Mouse (Mus musculus) liver, adult 2 months (tissue): ENCODE measurements at regions not wholly inside any gene's neighbourhood (a gene's known extent, or its start where the extent isn't known, plus 50 kb on each side); places are given as distances from the start of the nearest gene placed in this dataset.

Source experiments
- DNase-seq: peaks from one replicate; pipeline ENCODE4 v3.0.0-alpha.2; 2011; ENCODE audit warnings: low read depth, low spot score; ENCODE audit errors: extremely low read depth
- H3K27ac ChIP-seq: fragments of 200-500 bp; replicated peaks from 2 replicates; pipeline ENCODE4 v1.5.1; 2012; ENCODE audit warnings: low read depth, mild to moderate bottlenecking, control low read depth, inconsistent platforms, low read length; ENCODE audit not compliant: insufficient read depth
- H3K27me3 ChIP-seq: fragments of 200-500 bp; 2 replicates; pipeline ENCODE4 v1.6.1; 2012; ENCODE audit warnings: mild to moderate bottlenecking, moderate library complexity, low read length, inconsistent platforms; ENCODE audit not compliant: control insufficient read depth, insufficient read depth
- H3K36me3 ChIP-seq: fragments of 200-500 bp; 2 replicates; pipeline ENCODE4 v1.6.1; 2012; ENCODE audit warnings: low read length, inconsistent platforms; ENCODE audit not compliant: control insufficient read depth, insufficient read depth
- H3K4me1 ChIP-seq: fragments of 200-500 bp; 2 replicates; pipeline ENCODE4 v1.6.1; 2011; ENCODE audit warnings: low read length; ENCODE audit not compliant: control insufficient read depth, insufficient read depth
- H3K4me3 ChIP-seq: fragments of 200-500 bp; 2 replicates; pipeline ENCODE4 v1.5.1; 2011; ENCODE audit warnings: low read depth, mild to moderate bottlenecking, control low read depth, low read length, moderate library complexity; ENCODE audit not compliant: insufficient read depth
- H3K79me2 ChIP-seq: fragments of 200-500 bp; 2 replicates; pipeline ENCODE4 v1.6.1; 2012; ENCODE audit warnings: inconsistent platforms, mild to moderate bottlenecking, low read length, moderate library complexity; ENCODE audit not compliant: control insufficient read depth, insufficient read depth
- H3K9ac ChIP-seq: fragments of 200-500 bp; 2 replicates; pipeline ENCODE4 v1.6.1; 2012; ENCODE audit warnings: low read depth, mild to moderate bottlenecking, control low read depth, inconsistent platforms, low read length
- CTCF ChIP-seq: fragments of 200-500 bp; IDR thresholded peaks from 2 replicates; pipeline ENCODE4 v1.5.1; 2011; ENCODE audit warnings: low read depth, low read length, control low read depth
- POLR2A ChIP-seq: fragments of 200-500 bp; IDR thresholded peaks from 2 replicates; pipeline ENCODE4 v1.6.1; 2011; ENCODE audit warnings: low read length, control low read depth; ENCODE audit not compliant: insufficient read depth; ENCODE audit errors: extremely low read depth
- WGBS: fragments of 180-500 bp; shearing (Covaris S2); methylation state at CpG from one replicate; pipeline ENCODE4 v1.1.7; 2018; 5-methylcytosine and 5-hydroxymethylcytosine counted together

DNA sequence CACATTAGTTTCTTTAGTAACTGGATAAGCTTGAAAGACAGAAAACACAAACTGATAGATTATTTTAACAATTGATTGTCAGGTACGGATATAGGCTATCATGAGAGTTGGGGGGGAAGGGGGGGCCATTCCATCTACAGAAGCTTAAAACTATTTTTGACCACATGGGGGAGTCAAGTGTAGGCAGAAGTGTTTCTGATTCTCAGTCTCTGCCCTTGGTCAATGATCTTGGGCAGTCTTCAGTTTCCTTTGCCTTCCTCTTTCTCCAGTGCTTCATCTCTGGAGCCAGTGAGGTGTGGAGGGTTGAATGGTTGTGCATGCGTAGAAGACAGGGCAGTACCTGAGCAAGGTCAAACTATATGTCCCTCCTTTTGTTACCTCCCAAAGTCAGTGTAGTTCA, 118.8 kb downstream of the Cldn1 start:
- Histone ChIP-seq H3K27me3 (no peaks in the 10 kb centered on the region), H3K36me3 (no peaks in the 10 kb centered on the region), H3K27ac (no peak overlapping the region), H3K4me1 (peaks cover 9% of the 10 kb centered on the region; the same call in 1 of the 2 replicates), H3K9ac (no peak overlapping the region), H3K79me2 (no peaks in the 10 kb centered on the region), H3K4me3 (no peak overlapping the region)
- 31% methylated on average over 2 of the region's 2 CpGs for WGBS
- TF ChIP-seq CTCF = peak; percentile 16; the same call in 1 of the 2 replicates
- no peak for TF ChIP-seq POLR2A
- peak; percentile 53 for DNase-seq

DNA sequence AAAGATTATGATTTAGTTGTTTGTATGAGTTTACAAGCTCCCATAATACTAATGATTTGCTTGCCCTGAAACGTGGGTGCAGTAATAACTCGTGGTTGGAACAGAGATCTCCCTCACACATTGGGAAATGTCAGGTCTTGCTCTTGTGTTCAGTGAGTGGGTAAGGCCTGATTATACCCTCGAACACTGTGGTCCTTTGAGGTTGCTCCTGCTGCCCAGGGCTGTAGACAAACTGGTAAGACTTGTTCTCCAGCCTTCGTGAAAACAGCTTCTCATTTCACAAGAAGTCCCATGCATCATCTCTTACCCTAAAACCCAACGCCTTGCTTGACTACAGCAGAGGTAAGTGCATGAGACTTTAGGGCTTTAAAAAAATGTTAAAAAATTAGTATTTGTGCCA, 119.9 kb downstream of the Cldn1 start:
- Histone ChIP-seq H3K27ac (no peak overlapping the region), H3K27me3 (no peaks in the 10 kb centered on the region), H3K4me3 (no peak overlapping the region), H3K4me1 (peaks cover 11% of the 10 kb centered on the region; the same call in 1 of the 2 replicates), H3K79me2 (no peaks in the 10 kb centered on the region), H3K36me3 (no peaks in the 10 kb centered on the region), H3K9ac (no peak overlapping the region)
- WGBS = 76% methylated on average over 5 of the region's 5 CpGs
- no peak for DNase-seq
- TF ChIP-seq CTCF = no peak
- TF ChIP-seq POLR2A = no peak

DNA sequence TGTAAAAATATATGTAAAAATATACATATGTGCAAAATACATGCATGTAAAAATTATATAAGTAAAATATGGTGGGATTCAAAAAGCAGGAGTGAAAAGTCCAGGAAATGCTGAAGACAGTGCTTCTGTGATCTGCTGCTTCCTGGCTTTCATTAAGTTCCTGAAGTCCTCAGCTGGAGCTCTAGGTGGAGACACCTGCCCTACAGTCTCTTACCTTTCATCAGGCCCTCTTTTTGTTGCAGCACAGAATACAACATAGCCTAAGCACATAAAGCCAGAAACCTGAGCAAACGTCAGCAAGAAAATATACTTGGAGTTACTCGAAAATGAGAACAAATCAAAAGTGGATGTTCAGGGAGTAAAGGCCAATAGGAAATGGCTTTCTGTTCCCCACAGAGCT, 120.6 kb downstream of the Cldn1 start:
- Histone ChIP-seq H3K4me3 (no peak overlapping the region), H3K27me3 (no peaks in the 10 kb centered on the region), H3K4me1 (peaks cover 11% of the 10 kb centered on the region; the same call in 1 of the 2 replicates), H3K9ac (no peak overlapping the region), H3K27ac (no peak overlapping the region), H3K79me2 (no peaks in the 10 kb centered on the region), H3K36me3 (no peaks in the 10 kb centered on the region)
- peak; percentile 10 for DNase-seq
- WGBS = 70% methylated on average over 2 of the region's 2 CpGs
- TF ChIP-seq CTCF (no peak), POLR2A (no peak)

DNA sequence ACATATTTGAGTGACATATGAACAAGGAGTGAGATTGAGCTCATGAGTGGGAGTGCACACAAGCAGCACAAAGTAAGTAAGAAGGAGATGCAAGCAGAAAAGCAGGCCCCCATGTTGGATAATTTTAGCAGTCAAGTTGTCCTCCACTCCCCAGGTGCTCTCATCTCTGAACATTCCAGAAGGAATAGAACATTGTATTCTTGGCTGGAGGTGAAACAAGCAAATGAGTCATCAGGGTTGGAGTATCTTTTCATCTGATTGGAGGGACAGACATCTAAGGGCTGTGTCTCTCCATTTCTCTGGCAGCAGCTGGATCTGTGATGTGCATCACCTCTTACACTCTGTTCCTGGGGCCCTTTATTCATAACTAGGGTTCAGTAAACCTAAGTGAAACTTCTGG, 122.7 kb downstream of the Cldn1 start:
- H3K9ac ChIP-seq = no peak overlapping the region
- TF ChIP-seq CTCF = no peak
- TF ChIP-seq POLR2A = no peak
- no peak overlapping the region for H3K4me3 ChIP-seq
- H3K27ac ChIP-seq = no peak overlapping the region
- peaks cover 11% of the 10 kb centered on the region; the same call in 1 of the 2 replicates for H3K4me1 ChIP-seq
- H3K36me3 ChIP-seq = no peaks in the 10 kb centered on the region
- DNase-seq = no peak
- H3K79me2 ChIP-seq = no peaks in the 10 kb centered on the region
- no peaks in the 10 kb centered on the region for H3K27me3 ChIP-seq

DNA sequence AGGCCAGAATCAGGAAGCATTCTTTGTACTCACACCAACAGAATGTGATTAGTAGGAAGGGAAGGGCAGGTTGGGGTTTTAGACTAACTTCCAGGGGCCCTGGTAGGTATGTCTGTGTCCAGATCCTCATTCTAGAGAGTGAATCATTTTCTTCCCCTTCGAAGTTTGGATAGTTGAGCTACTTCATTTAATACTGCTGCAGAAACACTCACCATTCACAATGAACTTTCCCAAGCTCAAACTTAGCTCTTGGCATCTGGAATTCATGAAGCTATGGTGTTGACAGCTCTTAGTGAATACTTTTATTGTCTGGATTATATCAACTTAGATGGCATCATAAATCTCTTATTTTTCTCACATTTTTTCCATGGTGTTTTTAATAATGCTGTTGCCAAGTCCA, 123.7 kb downstream of the Cldn1 start:
- no peak for DNase-seq
- Histone ChIP-seq H3K36me3 (no peaks in the 10 kb centered on the region), H3K27ac (no peak overlapping the region), H3K79me2 (no peaks in the 10 kb centered on the region), H3K4me3 (no peak overlapping the region), H3K4me1 (peaks cover 10% of the 10 kb centered on the region; the same call in 1 of the 2 replicates), H3K9ac (no peak overlapping the region), H3K27me3 (no peaks in the 10 kb centered on the region)
- WGBS = 62% methylated on average over 1 of the region's 1 CpGs
- no peak for TF ChIP-seq CTCF
- no peak for TF ChIP-seq POLR2A

DNA sequence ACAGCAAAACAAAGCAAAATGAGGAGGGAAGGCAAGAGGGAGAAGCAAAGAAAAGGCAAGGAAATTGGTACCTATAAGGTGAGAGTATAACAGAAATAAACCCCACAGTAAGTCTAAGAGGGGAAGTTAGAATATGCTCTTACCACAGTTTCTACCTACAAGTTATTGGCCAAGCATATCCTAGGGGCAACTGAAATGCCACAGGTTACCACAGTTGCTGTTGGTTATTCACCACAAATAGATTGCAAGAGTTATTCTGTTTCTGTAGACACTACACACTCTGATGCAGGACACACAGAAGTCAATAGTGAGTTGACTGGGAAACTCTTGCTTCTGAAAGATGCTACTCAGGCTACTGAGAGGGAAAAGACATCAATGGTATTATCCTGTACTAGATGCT, 129.7 kb upstream of the P3h2 start:
- TF ChIP-seq POLR2A (no peak), CTCF (no peak)
- Histone ChIP-seq H3K36me3 (no peaks in the 10 kb centered on the region), H3K9ac (no peak overlapping the region), H3K4me1 (no peaks in the 10 kb centered on the region), H3K27me3 (no peaks in the 10 kb centered on the region), H3K27ac (no peak overlapping the region), H3K4me3 (no peak overlapping the region), H3K79me2 (no peaks in the 10 kb centered on the region)
- no peak for DNase-seq
